8 mouse cellular contexts compared by ENCODE assay signal in genomic region chr5:76363453-76364104, GRCm38 (mm10). TPM values are rescaled to one million over a fixed set of nuclear protein-coding genes. Genes with fewer than 3 reads are reported as not detected.
DNase-seq lines count a peak whose midpoint lies in the region; ATAC-seq lines count a peak whose summit lies in the region.

TSS of gene Nmu (minus strand) at chr5:76363788.

- peaks cover 15% of the 10 kb centered on the region for H3K27me3 ChIP-seq in lung, embryonic 15.5 days
- H3K27me3 ChIP-seq in forebrain, embryonic 10.5 days (ENCODE audit: poor library complexity, severe bottlenecking) = peaks cover 51% of the 10 kb centered on the region
- peaks cover 8% of the 10 kb centered on the region for H3K27me3 ChIP-seq in limb, embryonic 11.5 days (ENCODE audit: control insufficient read depth, insufficient read depth, low read length)
- 0 out of 2 replicates have a peak, but pooled peaks cover 7% of the 10 kb centered on the region for H3K27me3 ChIP-seq in stomach, embryonic 14.5 days (ENCODE audit: control insufficient read depth, insufficient read depth, low read length)

- no peak for ATAC-seq in lung, embryonic 15.5 days (ENCODE audit: borderline replicate concordance, extremely low read depth, low FRiP score, low TSS enrichment)
- no peak for ATAC-seq in limb, embryonic 11.5 days (ENCODE audit: insufficient number of reproducible peaks, low FRiP score, low TSS enrichment, low read depth)
- no peak; the same call in 1 of the 2 replicates for ATAC-seq in stomach, embryonic 14.5 days (ENCODE audit: insufficient number of reproducible peaks, insufficient read depth, low FRiP score, low read depth)

- H3K36me3 ChIP-seq in lung, embryonic 15.5 days = no peaks in the 10 kb centered on the region
- no peaks in the 10 kb centered on the region for H3K36me3 ChIP-seq in forebrain, embryonic 10.5 days (replicated peaks)
- H3K36me3 ChIP-seq in limb, embryonic 11.5 days (ENCODE audit: control insufficient read depth, insufficient read depth, low read length) = no peaks in the 10 kb centered on the region
- H3K36me3 ChIP-seq in stomach, embryonic 14.5 days (ENCODE audit: control insufficient read depth, insufficient read depth, low read length) = no peaks in the 10 kb centered on the region

- peak within 1 kb of the TSS; percentile 66 for H3K4me2 ChIP-seq in lung, embryonic 15.5 days
- peak within 1 kb of the TSS; percentile 83 for H3K4me2 ChIP-seq in limb, embryonic 11.5 days (ENCODE audit: low read depth, severe bottlenecking)
- peak within 1 kb of the TSS; percentile 64 for H3K4me2 ChIP-seq in stomach, embryonic 14.5 days (replicated peaks; ENCODE audit: low read depth, low read length)

- H3K9me3 ChIP-seq in lung, embryonic 15.5 days = no peaks in the 10 kb centered on the region
- no peaks in the 10 kb centered on the region for H3K9me3 ChIP-seq in forebrain, embryonic 10.5 days
- H3K9me3 ChIP-seq in limb, embryonic 11.5 days (ENCODE audit: control insufficient read depth, low read length) = no peaks in the 10 kb centered on the region
- H3K9me3 ChIP-seq in stomach, embryonic 14.5 days (ENCODE audit: control insufficient read depth, low read depth, low read length) = no peaks in the 10 kb centered on the region

- no peak within 1 kb of the TSS for H3K9ac ChIP-seq in lung, embryonic 15.5 days
- peak within 1 kb of the TSS; percentile 40; the same call in 1 of the 2 replicates for H3K9ac ChIP-seq in limb, embryonic 11.5 days (ENCODE audit: low read length)
- H3K9ac ChIP-seq in stomach, embryonic 14.5 days (replicated peaks; ENCODE audit: low read depth, low read length) = no peak within 1 kb of the TSS

- no peak within 1 kb of the TSS for H3K27ac ChIP-seq in lung, embryonic 15.5 days
- peak within 1 kb of the TSS; percentile 32; the same call in 1 of the 2 replicates for H3K27ac ChIP-seq in forebrain, embryonic 10.5 days
- H3K27ac ChIP-seq in limb, embryonic 11.5 days (replicated peaks; ENCODE audit: low read depth, low read length) = no peak within 1 kb of the TSS
- H3K27ac ChIP-seq in stomach, embryonic 14.5 days (ENCODE audit: low read length) = no peak within 1 kb of the TSS

- DNase-seq in lung, postnatal 10 days = no peak
- DNase-seq in forebrain, embryonic 10.5 days (ENCODE audit: extremely low spot score, low spot score) = no peak
- DNase-seq in limb, embryonic 11.5 days (ENCODE audit: low spot score) = peak; percentile 33
- DNase-seq in thymus, postnatal 14 days = no peak
- DNase-seq in frontal cortex, adult 2 months (ENCODE audit: extremely low spot score in 1 of 2, low spot score in 1 of 2) = no peak
- DNase-seq in thymus, postnatal 10 days (ENCODE audit: low spot score in 2 of 2) = no peak

- WGBS in lung, embryonic 15.5 days = 3% methylated on average over 35 of the region's 35 CpGs
- WGBS in forebrain, embryonic 10.5 days = 5% methylated on average over 35 of the region's 35 CpGs
- 5% methylated on average over 35 of the region's 35 CpGs for WGBS in limb, embryonic 11.5 days
- WGBS in stomach, embryonic 14.5 days = 4% methylated on average over 35 of the region's 35 CpGs

- H3K4me1 ChIP-seq in lung, embryonic 15.5 days = peaks cover 8% of the 10 kb centered on the region; the same call in 1 of the 2 replicates
- peaks cover 21% of the 10 kb centered on the region for H3K4me1 ChIP-seq in forebrain, embryonic 10.5 days
- H3K4me1 ChIP-seq in limb, embryonic 11.5 days (ENCODE audit: control insufficient read depth, insufficient read depth, low read length) = no peaks in the 10 kb centered on the region; the same call in 1 of the 2 replicates
- 0 out of 2 replicates have a peak, but pooled peaks cover 5% of the 10 kb centered on the region for H3K4me1 ChIP-seq in stomach, embryonic 14.5 days (ENCODE audit: control insufficient read depth, insufficient read depth, low read length)

- peak within 1 kb of the TSS; percentile 31 for H3K4me3 ChIP-seq in lung, embryonic 15.5 days
- peak within 1 kb of the TSS; percentile 53 for H3K4me3 ChIP-seq in forebrain, embryonic 10.5 days
- H3K4me3 ChIP-seq in limb, embryonic 11.5 days (ENCODE audit: low read depth, low read length) = peak within 1 kb of the TSS; percentile 30
- H3K4me3 ChIP-seq in stomach, embryonic 14.5 days (ENCODE audit: low read depth, low read length) = peak within 1 kb of the TSS; percentile 25

RNA-seq across cellular contexts. Expression of gene Nmu, which starts in this region (rescaled TPM):
- polyA plus RNA-seq in lung, embryonic 15.5 days (2015; fragmentation: Nextera tagmentation; extraction: Ambion mirVana) = 0.19 and 0.26 TPM in 2 replicates
- polyA plus RNA-seq in forebrain, embryonic 10.5 days (2016; fragmentation: Nextera tagmentation; extraction: Ambion mirVana) = 0.84 and 0.99 TPM in 2 replicates
- 0.49 TPM in 1 of 2 replicates, not detected in the other for polyA plus RNA-seq in limb, embryonic 11.5 days (2014; fragmentation: Nextera tagmentation; extraction: Ambion mirVana)
- polyA plus RNA-seq in stomach, embryonic 14.5 days (2014; fragmentation: Nextera tagmentation; extraction: Ambion mirVana) = not detected in 2 replicates
- polyA plus RNA-seq in frontal cortex, adult 2 months (2012; rRNA removed) = 0.18 TPM in 1 of 2 replicates, not detected in the other

Comparison
In these comparisons a context has a peak if more than half of its experiments do, and no peak if none do; other contexts are left out.
1. Peak in DNase-seq, H3K4me3 ChIP-seq, H3K9ac ChIP-seq and H3K4me2 ChIP-seq in limb, embryonic 11.5 days; RNA of the gene not detected or under 1 TPM.